Mouse (Mus musculus): ENCODE results near the gene Hmga2. TPM values are rescaled to one million over a fixed set of nuclear protein-coding genes. Genes with fewer than 3 reads are reported as not detected.

Hmga2 gene
- polyA plus RNA-seq, 2 experiments = 32.0 to 75.5 TPM

DNA sequence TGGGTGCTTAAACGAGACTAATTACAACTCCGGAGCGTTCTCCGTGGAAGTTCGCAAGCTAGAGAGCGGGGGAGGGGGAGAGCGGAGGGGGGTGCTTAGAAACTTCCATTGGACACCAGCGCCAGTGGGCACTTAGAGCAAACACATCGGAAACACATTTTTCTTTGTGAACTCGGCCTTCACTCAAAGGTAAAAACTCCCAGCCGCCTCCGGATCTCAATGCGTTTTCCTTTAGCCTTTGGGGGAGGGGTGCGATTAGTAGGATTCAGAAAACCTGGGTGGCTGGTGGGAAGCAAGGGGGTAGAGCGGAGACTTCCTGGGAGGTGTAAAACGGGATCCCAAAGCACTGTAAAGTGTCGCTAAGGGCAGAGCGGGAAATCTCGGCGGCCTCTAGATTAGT is 2.0 kb downstream of the Hmga2 start:
- Histone ChIP-seq H3K4me1 (ENCODE audit: control insufficient read depth, insufficient read depth, low read length) (peaks cover 4% of the 10 kb centered on the region), H3K9me3 (ENCODE audit: control insufficient read depth, low read length) (no peaks in the 10 kb centered on the region), H3K9ac (ENCODE audit: low read depth, low read length, severe bottlenecking) (peak overlapping the region; percentile 97), H3K27me3 (ENCODE audit: control insufficient read depth, insufficient read depth, low read length) (no peaks in the 10 kb centered on the region), H3K4me2 (replicated peaks; ENCODE audit: low read depth, low read length, severe bottlenecking) (peak overlapping the region; percentile 95), H3K4me3 (replicated peaks; ENCODE audit: low read length) (peak overlapping the region; percentile 84), H3K36me3 (ENCODE audit: control insufficient read depth, insufficient read depth, low read length) (peaks cover 22% of the 10 kb centered on the region), H3K27ac (replicated peaks; ENCODE audit: low read depth, low read length) (peak overlapping the region; percentile 92)
- DNase-seq (ENCODE audit: low spot score) (peak; percentile 42), ATAC-seq (ENCODE audit: low FRiP score, low read depth) (no peak)
- no peak for TF ChIP-seq POLR2A (IDR thresholded peaks at IDR 0.05; ENCODE audit: borderline replicate concordance, extremely low read depth, insufficient read depth, insufficient read length)
- WGBS = under 1% methylated on average over 20 of the region's 20 CpGs

DNA sequence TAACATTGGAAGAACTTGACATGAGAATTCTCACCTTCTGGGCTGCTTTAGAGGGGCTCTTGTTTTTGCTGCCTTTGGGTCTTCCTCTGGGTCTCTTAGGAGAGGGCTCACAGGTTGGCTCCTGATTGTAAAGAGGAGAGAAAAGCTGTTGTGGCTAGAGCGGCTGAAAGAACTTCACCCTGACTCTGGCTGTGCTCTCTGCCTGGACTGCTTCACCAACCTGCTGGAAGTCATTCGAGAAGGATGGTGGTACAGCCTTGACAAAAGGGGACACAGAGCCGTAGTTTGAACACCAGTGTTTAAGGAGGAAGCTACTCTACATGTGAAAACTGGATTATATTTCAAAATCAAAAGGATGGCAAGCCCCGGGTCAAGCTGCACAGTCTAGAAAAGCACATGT is 3.1 kb downstream of the Hmga2 start:
- peak overlapping the region; percentile 97 for H3K9ac ChIP-seq (ENCODE audit: low read depth, low read length, severe bottlenecking)
- peak overlapping the region; percentile 84 for H3K4me3 ChIP-seq (replicated peaks; ENCODE audit: low read length)
- no peaks in the 10 kb centered on the region for H3K9me3 ChIP-seq (ENCODE audit: control insufficient read depth, low read length)
- peaks cover 32% of the 10 kb centered on the region for H3K36me3 ChIP-seq (ENCODE audit: control insufficient read depth, insufficient read depth, low read length)
- peaks cover 4% of the 10 kb centered on the region for H3K4me1 ChIP-seq (ENCODE audit: control insufficient read depth, insufficient read depth, low read length)
- no peak for TF ChIP-seq POLR2A (IDR thresholded peaks at IDR 0.05; ENCODE audit: borderline replicate concordance, extremely low read depth, insufficient read depth, insufficient read length)
- H3K27me3 ChIP-seq (ENCODE audit: control insufficient read depth, insufficient read depth, low read length) = no peaks in the 10 kb centered on the region
- no peak overlapping the region for H3K27ac ChIP-seq (replicated peaks; ENCODE audit: low read depth, low read length)
- 26% methylated on average over 4 of the region's 4 CpGs for WGBS
- peak overlapping the region; percentile 95 for H3K4me2 ChIP-seq (replicated peaks; ENCODE audit: low read depth, low read length, severe bottlenecking)
- ATAC-seq (ENCODE audit: low FRiP score, low read depth) = no peak
- DNase-seq (ENCODE audit: low spot score) = no peak

DNA sequence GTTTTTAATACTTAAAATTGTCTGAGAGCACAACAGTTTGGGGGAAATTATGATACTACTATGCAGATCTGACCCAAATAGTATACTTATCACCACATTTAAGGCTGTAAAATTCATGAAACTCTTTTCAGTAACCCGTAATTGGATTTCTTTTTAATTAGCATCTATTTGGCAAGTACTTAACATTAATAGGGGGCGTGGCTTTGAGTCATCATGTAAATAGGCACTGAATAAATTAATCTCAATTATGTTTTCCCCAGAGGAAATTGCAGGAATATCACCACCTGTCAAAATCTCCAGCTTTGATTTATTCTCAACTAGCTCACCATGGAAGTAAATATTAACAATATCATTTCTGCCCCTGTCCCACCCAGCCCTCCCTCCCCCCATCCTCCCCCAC is 3.7 kb downstream of the Hmga2 start:
- no peak overlapping the region for H3K9ac ChIP-seq (ENCODE audit: low read depth, low read length, severe bottlenecking)
- peak overlapping the region; percentile 84 for H3K4me3 ChIP-seq (replicated peaks; ENCODE audit: low read length)
- 46% methylated on average over 2 of the region's 2 CpGs for WGBS
- peaks cover 35% of the 10 kb centered on the region for H3K36me3 ChIP-seq (ENCODE audit: control insufficient read depth, insufficient read depth, low read length)
- peak overlapping the region; percentile 95; the same call in 1 of the 2 replicates for H3K4me2 ChIP-seq (replicated peaks; ENCODE audit: low read depth, low read length, severe bottlenecking)
- no peak for TF ChIP-seq POLR2A (IDR thresholded peaks at IDR 0.05; ENCODE audit: borderline replicate concordance, extremely low read depth, insufficient read depth, insufficient read length)
- H3K4me1 ChIP-seq (ENCODE audit: control insufficient read depth, insufficient read depth, low read length) = peaks cover 2% of the 10 kb centered on the region
- no peaks in the 10 kb centered on the region for H3K27me3 ChIP-seq (ENCODE audit: control insufficient read depth, insufficient read depth, low read length)
- DNase-seq (ENCODE audit: low spot score) = no peak
- no peak overlapping the region for H3K27ac ChIP-seq (replicated peaks; ENCODE audit: low read depth, low read length)
- H3K9me3 ChIP-seq (ENCODE audit: control insufficient read depth, low read length) = no peaks in the 10 kb centered on the region
- no peak for ATAC-seq (ENCODE audit: low FRiP score, low read depth)

DNA sequence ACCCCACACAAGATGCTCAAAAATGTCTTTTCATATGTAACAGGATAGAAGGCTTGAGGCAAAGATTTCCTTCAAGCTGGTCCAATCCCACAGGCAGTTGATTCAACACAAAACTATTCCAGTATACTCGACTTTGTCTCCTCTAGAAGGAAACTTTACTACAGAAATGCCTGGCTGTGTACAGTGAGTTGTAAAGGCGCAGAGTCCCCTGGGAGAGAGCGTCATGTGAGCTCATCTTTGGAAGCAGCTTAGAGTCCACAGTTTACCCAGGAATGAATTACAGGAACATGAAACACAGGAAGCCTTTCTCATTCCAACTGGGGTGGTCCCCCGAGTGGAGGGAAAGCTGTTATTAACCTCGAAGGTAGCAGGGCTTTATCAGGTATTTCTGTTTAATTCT is 11.1 kb downstream of the Hmga2 start:
- H3K9me3 ChIP-seq (ENCODE audit: control insufficient read depth, low read length) = no peaks in the 10 kb centered on the region
- no peak overlapping the region for H3K4me3 ChIP-seq (replicated peaks; ENCODE audit: low read length)
- 63% methylated on average over 5 of the region's 5 CpGs for WGBS
- peaks cover 58% of the 10 kb centered on the region for H3K36me3 ChIP-seq (ENCODE audit: control insufficient read depth, insufficient read depth, low read length)
- H3K9ac ChIP-seq (ENCODE audit: low read depth, low read length, severe bottlenecking) = no peak overlapping the region
- no peak for TF ChIP-seq POLR2A (IDR thresholded peaks at IDR 0.05; ENCODE audit: borderline replicate concordance, extremely low read depth, insufficient read depth, insufficient read length)
- H3K27me3 ChIP-seq (ENCODE audit: control insufficient read depth, insufficient read depth, low read length) = no peaks in the 10 kb centered on the region
- no peak overlapping the region for H3K27ac ChIP-seq (replicated peaks; ENCODE audit: low read depth, low read length)
- ATAC-seq (ENCODE audit: low FRiP score, low read depth) (no peak), DNase-seq (ENCODE audit: low spot score) (no peak)
- H3K4me2 ChIP-seq (replicated peaks; ENCODE audit: low read depth, low read length, severe bottlenecking) = no peak overlapping the region
- peaks cover 6% of the 10 kb centered on the region for H3K4me1 ChIP-seq (ENCODE audit: control insufficient read depth, insufficient read depth, low read length)

DNA sequence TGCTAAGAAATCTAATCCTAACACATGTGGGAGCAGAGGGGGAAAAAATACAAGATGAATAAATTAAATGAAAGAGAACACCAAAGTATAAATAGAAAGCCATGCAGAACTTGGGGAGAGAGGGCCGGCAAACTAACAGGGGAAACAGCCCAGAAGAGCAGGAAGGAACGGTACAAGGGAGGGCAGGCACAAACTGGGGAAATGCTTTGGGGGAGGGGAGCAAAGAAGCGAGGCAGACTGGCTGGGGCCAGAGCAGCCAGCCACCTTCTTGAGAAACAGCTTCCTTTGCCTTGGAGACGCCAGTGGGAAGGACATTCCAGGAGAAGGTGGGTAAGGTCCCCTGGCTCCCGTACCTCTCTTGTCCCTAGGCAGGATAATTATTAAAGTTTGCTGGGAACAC is 14.5 kb downstream of the Hmga2 start:
- Histone ChIP-seq H3K36me3 (ENCODE audit: control insufficient read depth, insufficient read depth, low read length) (peaks cover 64% of the 10 kb centered on the region), H3K27ac (replicated peaks; ENCODE audit: low read depth, low read length) (no peak overlapping the region), H3K4me2 (replicated peaks; ENCODE audit: low read depth, low read length, severe bottlenecking) (0 out of 2 replicates have a peak overlapping the region, but pooled peaks have one; percentile 4), H3K4me3 (replicated peaks; ENCODE audit: low read length) (no peak overlapping the region), H3K27me3 (ENCODE audit: control insufficient read depth, insufficient read depth, low read length) (no peaks in the 10 kb centered on the region), H3K4me1 (ENCODE audit: control insufficient read depth, insufficient read depth, low read length) (peaks cover 6% of the 10 kb centered on the region), H3K9ac (ENCODE audit: low read depth, low read length, severe bottlenecking) (no peak overlapping the region), H3K9me3 (ENCODE audit: control insufficient read depth, low read length) (no peaks in the 10 kb centered on the region)
- WGBS = 17% methylated on average over 5 of the region's 5 CpGs
- DNase-seq (ENCODE audit: low spot score) (no peak), ATAC-seq (ENCODE audit: low FRiP score, low read depth) (no peak)
- TF ChIP-seq POLR2A (IDR thresholded peaks at IDR 0.05; ENCODE audit: borderline replicate concordance, extremely low read depth, insufficient read depth, insufficient read length) = no peak

DNA sequence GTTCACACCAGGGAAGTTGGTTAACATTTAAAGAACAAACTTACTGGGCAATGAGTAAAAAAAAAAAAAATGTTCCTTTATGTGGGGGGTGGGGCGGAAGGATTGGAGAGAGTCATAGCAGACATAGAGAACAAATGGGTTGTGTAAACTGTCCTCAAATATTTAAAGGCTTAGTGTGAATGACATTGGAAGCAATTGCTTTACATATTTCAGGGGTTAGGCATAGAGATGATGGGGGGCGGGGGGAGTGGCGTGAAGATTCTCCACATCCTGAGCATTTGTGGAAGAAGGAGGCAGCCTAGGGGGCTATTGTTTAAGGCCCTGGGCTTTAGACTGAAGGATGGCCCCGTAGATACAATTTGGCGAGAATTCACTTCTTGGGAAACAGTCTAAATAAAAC is 15.0 kb downstream of the Hmga2 start:
- no peak overlapping the region for H3K9ac ChIP-seq (ENCODE audit: low read depth, low read length, severe bottlenecking)
- no peak for DNase-seq (ENCODE audit: low spot score)
- no peak for ATAC-seq (ENCODE audit: low FRiP score, low read depth)
- WGBS = 82% methylated on average over 5 of the region's 5 CpGs
- H3K27me3 ChIP-seq (ENCODE audit: control insufficient read depth, insufficient read depth, low read length) = no peaks in the 10 kb centered on the region
- no peak overlapping the region for H3K4me3 ChIP-seq (replicated peaks; ENCODE audit: low read length)
- no peak overlapping the region for H3K27ac ChIP-seq (replicated peaks; ENCODE audit: low read depth, low read length)
- no peak for TF ChIP-seq POLR2A (IDR thresholded peaks at IDR 0.05; ENCODE audit: borderline replicate concordance, extremely low read depth, insufficient read depth, insufficient read length)
- H3K4me1 ChIP-seq (ENCODE audit: control insufficient read depth, insufficient read depth, low read length) = peaks cover 6% of the 10 kb centered on the region
- H3K9me3 ChIP-seq (ENCODE audit: control insufficient read depth, low read length) = no peaks in the 10 kb centered on the region
- no peak overlapping the region for H3K4me2 ChIP-seq (replicated peaks; ENCODE audit: low read depth, low read length, severe bottlenecking)
- peaks cover 62% of the 10 kb centered on the region for H3K36me3 ChIP-seq (ENCODE audit: control insufficient read depth, insufficient read depth, low read length)
